8 mouse cellular contexts compared by ENCODE assay signal in genomic region chr7:110727049-110727448, GRCm38 (mm10). TPM values are rescaled to one million over a fixed set of nuclear protein-coding genes. Genes with fewer than 3 reads are reported as not detected.
DNase-seq lines count a peak whose midpoint lies in the region; ATAC-seq and TF ChIP-seq lines count a peak whose summit lies in the region.

No protein-coding gene starts in this region.

- peak; percentile 68; the same call in 1 of the 2 replicates for ATAC-seq in erythroid progenitor cell, adult 5-6 weeks (replicated peaks; ENCODE audit: low FRiP score, poor library complexity, severe bottlenecking)
- ATAC-seq in kidney, embryonic 14.5 days (ENCODE audit: low FRiP score, low TSS enrichment) = peak; percentile 58
- ATAC-seq in liver, embryonic 14.5 days (ENCODE audit: insufficient read depth) = no peak
- ATAC-seq in neural tube, embryonic 13.5 days (ENCODE audit: low read depth) = peak; percentile 43; the same call in 1 of the 2 replicates

- no peaks in the 10 kb centered on the region for H3K36me3 ChIP-seq in kidney, embryonic 14.5 days (ENCODE audit: control insufficient read depth, insufficient read depth, low read length)
- H3K36me3 ChIP-seq in liver, embryonic 14.5 days (replicated peaks; ENCODE audit: control insufficient read depth, insufficient read depth, low read depth) = no peaks in the 10 kb centered on the region
- no peaks in the 10 kb centered on the region for H3K36me3 ChIP-seq in neural tube, embryonic 13.5 days

- no peak for TF ChIP-seq EP300 in liver, embryonic 14.5 days (IDR thresholded peaks at IDR 0.05; ENCODE audit: low read depth)

- 33% methylated on average over 2 of the region's 2 CpGs for WGBS in kidney, embryonic 14.5 days
- 27% methylated on average over 2 of the region's 2 CpGs for WGBS in liver, embryonic 14.5 days (ENCODE audit: insufficient replicate concordance)
- WGBS in neural tube, embryonic 13.5 days = 28% methylated on average over 2 of the region's 2 CpGs

- H3K4me3 ChIP-seq in kidney, embryonic 14.5 days (ENCODE audit: low read length) = no peak overlapping the region
- H3K4me3 ChIP-seq in liver, embryonic 14.5 days (ENCODE audit: insufficient read depth in 1 of 2, low read depth in 2 of 2, low read length in 2 of 2) = no peak overlapping the region
- no peak overlapping the region for H3K4me3 ChIP-seq in neural tube, embryonic 13.5 days

- peak; percentile 89 for TF ChIP-seq CTCF in liver, embryonic 14.5 days (IDR thresholded peaks at IDR 0.05; ENCODE audit: low read depth)

- H3K27me3 ChIP-seq in kidney, embryonic 14.5 days (ENCODE audit: control insufficient read depth, insufficient read depth, low read length) = no peaks in the 10 kb centered on the region
- H3K27me3 ChIP-seq in liver, embryonic 14.5 days (ENCODE audit: control insufficient read depth, insufficient read depth, low read length) = no peaks in the 10 kb centered on the region
- no peaks in the 10 kb centered on the region for H3K27me3 ChIP-seq in neural tube, embryonic 13.5 days

- H3K9ac ChIP-seq in kidney, embryonic 14.5 days (ENCODE audit: low read depth, low read length) = no peak overlapping the region
- H3K9ac ChIP-seq in liver, embryonic 14.5 days (replicated peaks) = no peak overlapping the region
- H3K9ac ChIP-seq in neural tube, embryonic 13.5 days = no peak overlapping the region

- no peak overlapping the region for H3K4me2 ChIP-seq in kidney, embryonic 14.5 days (replicated peaks; ENCODE audit: low read depth, low read length)
- no peak overlapping the region for H3K4me2 ChIP-seq in liver, embryonic 14.5 days (ENCODE audit: low read depth)
- H3K4me2 ChIP-seq in neural tube, embryonic 13.5 days = no peak overlapping the region

- H3K27ac ChIP-seq in kidney, embryonic 14.5 days (ENCODE audit: low read depth, low read length) = no peak overlapping the region
- no peak overlapping the region for H3K27ac ChIP-seq in liver, embryonic 14.5 days
- H3K27ac ChIP-seq in neural tube, embryonic 13.5 days (replicated peaks) = no peak overlapping the region

- H3K9me3 ChIP-seq in kidney, embryonic 14.5 days (ENCODE audit: control insufficient read depth, low read length) = no peaks in the 10 kb centered on the region
- no peaks in the 10 kb centered on the region for H3K9me3 ChIP-seq in liver, embryonic 14.5 days (ENCODE audit: control insufficient read depth, low read length)
- no peaks in the 10 kb centered on the region for H3K9me3 ChIP-seq in neural tube, embryonic 13.5 days

- DNase-seq in right cerebral cortex, adult 2 months (ENCODE audit: low spot score in 2 of 2) = peak; percentile 38 to 53
- DNase-seq in right cerebral cortex, postnatal 25 days = no peak
- DNase-seq in brain, adult 2 months (ENCODE audit: low read depth, low spot score) = peak; percentile 91
- DNase-seq in liver, embryonic 14.5 days (ENCODE audit: low read depth in 3 of 3, low spot score in 3 of 3) = peak; percentile 46 to 51 (median 50)
- no peak for DNase-seq in urinary bladder, postnatal 4 days (ENCODE audit: low spot score in 2 of 2)

- H3K4me1 ChIP-seq in kidney, embryonic 14.5 days (ENCODE audit: control insufficient read depth, insufficient read depth, low read length) = peaks cover 10% of the 10 kb centered on the region; the same call in 1 of the 2 replicates
- H3K4me1 ChIP-seq in liver, embryonic 14.5 days (replicated peaks; ENCODE audit: control insufficient read depth in 2 of 2, insufficient read depth in 2 of 2, low read length in 1 of 2) = no peaks in the 10 kb centered on the region
- H3K4me1 ChIP-seq in neural tube, embryonic 13.5 days (replicated peaks) = peaks cover 20% of the 10 kb centered on the region

RNA-seq across cellular contexts. Expression of gene Ampd3, which starts 41.0 kb away (rescaled TPM):
- 80.7 and 109 TPM in 2 replicates for total RNA-seq in erythroid progenitor cell, adult 5-6 weeks (2015; ENCODE audit: low replicate concordance)
- 72.2 and 104 TPM in 2 replicates for total RNA-seq in erythroid progenitor cell, adult 5-6 weeks (2017; ENCODE audit: low replicate concordance)
- polyA plus RNA-seq in kidney, embryonic 14.5 days (2014; fragmentation: Nextera tagmentation; extraction: Ambion mirVana) = 3.2 and 4.5 TPM in 2 replicates
- polyA plus RNA-seq in liver, embryonic 14.5 days (2012; rRNA removed) = 19.4 and 21.9 TPM in 2 replicates
- polyA plus RNA-seq in liver, embryonic 14.5 days (2014; fragmentation: Nextera tagmentation; extraction: Ambion mirVana) = 28.6 and 32.9 TPM in 2 replicates
- polyA plus RNA-seq in neural tube, embryonic 13.5 days (2015; fragmentation: Nextera tagmentation; extraction: Ambion mirVana) = 5.2 and 5.4 TPM in 2 replicates

Comparison
In these comparisons a context has a peak if more than half of its experiments do, and no peak if none do; other contexts are left out.
1. DNase-seq: peak in right cerebral cortex, adult 2 months (2 of 2), brain, adult 2 months (single experiment) and liver, embryonic 14.5 days (3 of 3); none in right cerebral cortex, postnatal 25 days (single experiment) and urinary bladder, postnatal 4 days (0 of 2).